Mouse (Mus musculus): ENCODE measurements at regions not wholly inside any gene's neighbourhood (a gene's known extent, or its start where the extent isn't known, plus 50 kb on each side); places are given as distances from the start of the nearest gene placed in this dataset.
A peak's percentile ranks its signal among the peaks of the same experiment; 100 is the strongest.

DNA sequence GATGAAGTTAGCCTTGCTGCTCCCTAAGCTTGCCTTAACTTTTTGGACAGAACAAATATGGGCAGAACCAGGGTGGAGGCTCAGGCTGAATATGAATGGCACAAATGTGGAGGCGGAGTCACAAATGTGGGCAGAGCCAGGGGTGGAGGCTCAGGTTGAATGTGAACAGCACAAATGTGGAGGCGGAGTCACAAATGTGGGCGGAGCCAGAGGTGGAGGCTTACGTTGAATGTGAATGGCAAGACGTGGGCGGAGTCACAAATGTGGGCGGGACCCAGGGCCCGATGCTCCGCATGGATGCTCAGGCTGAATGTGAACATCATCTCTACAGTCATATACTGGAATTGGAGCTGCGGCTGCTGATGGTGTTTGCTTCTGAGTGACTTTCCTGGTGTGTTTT lies 420.0 kb downstream of the Cdh26 start:
- H3K27me3 ChIP-seq (ENCODE audit: control insufficient read depth, insufficient read depth, low read length): no peaks in the 10 kb centered on the region
- ATAC-seq (ENCODE audit: low FRiP score, low TSS enrichment) (no peak), DNase-seq (ENCODE audit: low spot score) (no peak)
- no peak overlapping the region for H3K4me2 ChIP-seq (replicated peaks; ENCODE audit: low read depth)
- no peak overlapping the region for H3K4me3 ChIP-seq (ENCODE audit: low read depth, low read length)
- WGBS: 84% methylated on average over 10 of the region's 10 CpGs
- no peaks in the 10 kb centered on the region for H3K4me1 ChIP-seq (replicated peaks; ENCODE audit: control insufficient read depth, insufficient read depth)
- no peaks in the 10 kb centered on the region for H3K36me3 ChIP-seq (ENCODE audit: control insufficient read depth, insufficient read depth, low read length)
- TF ChIP-seq EP300 (optimal IDR thresholded peaks at IDR 0.05): no peak
- no peak for TF ChIP-seq CTCF (IDR thresholded peaks at IDR 0.05; ENCODE audit: low read depth)
- H3K27ac ChIP-seq (replicated peaks): no peak overlapping the region
- H3K9me3 ChIP-seq (ENCODE audit: control insufficient read depth, low read length): no peaks in the 10 kb centered on the region
- no peak overlapping the region for H3K9ac ChIP-seq (ENCODE audit: low read length)

DNA sequence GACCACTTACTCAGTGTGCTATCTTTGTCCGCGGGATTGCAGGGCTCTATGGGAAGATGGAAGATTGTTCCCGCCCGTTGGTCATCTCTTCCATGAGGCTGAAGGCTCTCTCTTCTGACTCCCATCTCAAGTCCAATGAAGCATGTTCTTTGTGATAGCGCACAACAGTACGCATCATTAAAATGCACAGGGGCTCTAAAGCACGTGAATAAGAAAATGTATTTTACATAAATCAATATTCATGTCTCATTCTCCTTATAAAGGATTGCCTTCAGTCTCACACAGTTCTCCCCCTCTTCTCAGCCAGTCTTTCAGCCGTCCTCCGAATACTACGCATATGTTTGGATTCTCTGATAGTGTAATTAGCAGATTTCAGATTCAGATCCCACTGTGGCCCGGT lies 420.4 kb downstream of the Cdh26 start:
- H3K4me2 ChIP-seq (replicated peaks; ENCODE audit: low read depth): no peak overlapping the region
- no peaks in the 10 kb centered on the region for H3K27me3 ChIP-seq (ENCODE audit: control insufficient read depth, insufficient read depth, low read length)
- no peak for ATAC-seq (ENCODE audit: low FRiP score, low TSS enrichment)
- H3K36me3 ChIP-seq (ENCODE audit: control insufficient read depth, insufficient read depth, low read length): no peaks in the 10 kb centered on the region
- no peaks in the 10 kb centered on the region for H3K9me3 ChIP-seq (ENCODE audit: control insufficient read depth, low read length)
- WGBS: 87% methylated on average over 11 of the region's 11 CpGs
- H3K27ac ChIP-seq (replicated peaks): no peak overlapping the region
- TF ChIP-seq EP300 (optimal IDR thresholded peaks at IDR 0.05) (no peak), CTCF (IDR thresholded peaks at IDR 0.05; ENCODE audit: low read depth) (no peak)
- no peaks in the 10 kb centered on the region for H3K4me1 ChIP-seq (replicated peaks; ENCODE audit: control insufficient read depth, insufficient read depth)
- H3K4me3 ChIP-seq (ENCODE audit: low read depth, low read length): no peak overlapping the region
- H3K9ac ChIP-seq (ENCODE audit: low read length): no peak overlapping the region
- no peak for DNase-seq (ENCODE audit: low spot score)

DNA sequence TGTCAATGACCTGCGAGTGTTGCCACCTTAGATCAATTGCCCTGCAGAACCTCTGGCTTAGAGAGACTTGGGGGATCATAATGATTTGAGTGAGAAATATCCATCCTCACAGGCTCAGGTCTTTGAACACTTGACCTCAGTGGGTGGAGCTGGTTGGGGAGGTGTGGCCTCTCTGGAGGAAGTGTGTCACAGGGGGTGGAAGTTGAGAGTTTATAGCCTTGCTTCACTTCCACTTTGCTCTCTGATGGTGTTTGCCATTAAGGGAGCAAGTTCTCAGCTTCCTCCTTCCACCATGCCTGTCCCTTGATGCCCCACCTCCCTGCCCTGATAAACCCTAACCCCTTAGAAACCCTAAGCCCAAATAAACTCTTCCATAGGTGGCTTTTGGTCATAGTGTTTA lies 423.7 kb downstream of the Cdh26 start:
- ATAC-seq (ENCODE audit: low FRiP score, low TSS enrichment): no peak
- Histone ChIP-seq H3K27me3 (ENCODE audit: control insufficient read depth, insufficient read depth, low read length) (no peaks in the 10 kb centered on the region), H3K36me3 (ENCODE audit: control insufficient read depth, insufficient read depth, low read length) (no peaks in the 10 kb centered on the region), H3K9me3 (ENCODE audit: control insufficient read depth, low read length) (no peaks in the 10 kb centered on the region), H3K4me3 (ENCODE audit: low read depth, low read length) (no peak overlapping the region), H3K27ac (replicated peaks) (no peak overlapping the region), H3K4me2 (replicated peaks; ENCODE audit: low read depth) (no peak overlapping the region), H3K9ac (ENCODE audit: low read length) (no peak overlapping the region), H3K4me1 (replicated peaks; ENCODE audit: control insufficient read depth, insufficient read depth) (no peaks in the 10 kb centered on the region)
- TF ChIP-seq EP300 (optimal IDR thresholded peaks at IDR 0.05) (no peak), CTCF (IDR thresholded peaks at IDR 0.05; ENCODE audit: low read depth) (no peak)
- WGBS: 63% methylated on average over 1 of the region's 1 CpGs
- DNase-seq (ENCODE audit: low spot score): no peak

DNA sequence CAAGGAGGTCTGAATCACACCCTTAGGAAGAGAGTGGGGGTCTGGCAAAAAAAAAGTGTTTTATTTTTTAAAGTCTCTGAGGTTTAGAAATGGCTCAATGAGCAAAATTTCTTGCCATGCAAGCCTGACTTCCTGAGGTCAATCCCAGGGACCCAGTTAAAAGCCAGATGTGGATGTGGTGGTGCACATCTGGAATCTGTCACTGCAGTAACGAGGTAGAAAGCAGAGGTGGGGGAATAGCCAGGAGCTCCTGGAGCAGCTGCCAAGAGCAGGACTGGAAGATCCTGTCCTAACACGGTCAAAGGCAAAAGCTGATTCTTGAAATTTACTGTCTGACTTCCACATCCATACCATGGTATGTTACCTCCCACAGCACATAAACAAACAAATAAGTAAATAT lies 424.4 kb downstream of the Cdh26 start:
- Histone ChIP-seq H3K36me3 (ENCODE audit: control insufficient read depth, insufficient read depth, low read length) (no peaks in the 10 kb centered on the region), H3K4me1 (replicated peaks; ENCODE audit: control insufficient read depth, insufficient read depth) (no peaks in the 10 kb centered on the region), H3K9ac (ENCODE audit: low read length) (no peak overlapping the region), H3K9me3 (ENCODE audit: control insufficient read depth, low read length) (no peaks in the 10 kb centered on the region), H3K27ac (replicated peaks) (no peak overlapping the region), H3K4me2 (replicated peaks; ENCODE audit: low read depth) (no peak overlapping the region), H3K4me3 (ENCODE audit: low read depth, low read length) (no peak overlapping the region), H3K27me3 (ENCODE audit: control insufficient read depth, insufficient read depth, low read length) (no peaks in the 10 kb centered on the region)
- DNase-seq (ENCODE audit: low spot score) (no peak), ATAC-seq (ENCODE audit: low FRiP score, low TSS enrichment) (no peak)
- TF ChIP-seq CTCF (IDR thresholded peaks at IDR 0.05; ENCODE audit: low read depth): no peak
- TF ChIP-seq EP300 (optimal IDR thresholded peaks at IDR 0.05): no peak
- 34% methylated on average over 2 of the region's 2 CpGs for WGBS

DNA sequence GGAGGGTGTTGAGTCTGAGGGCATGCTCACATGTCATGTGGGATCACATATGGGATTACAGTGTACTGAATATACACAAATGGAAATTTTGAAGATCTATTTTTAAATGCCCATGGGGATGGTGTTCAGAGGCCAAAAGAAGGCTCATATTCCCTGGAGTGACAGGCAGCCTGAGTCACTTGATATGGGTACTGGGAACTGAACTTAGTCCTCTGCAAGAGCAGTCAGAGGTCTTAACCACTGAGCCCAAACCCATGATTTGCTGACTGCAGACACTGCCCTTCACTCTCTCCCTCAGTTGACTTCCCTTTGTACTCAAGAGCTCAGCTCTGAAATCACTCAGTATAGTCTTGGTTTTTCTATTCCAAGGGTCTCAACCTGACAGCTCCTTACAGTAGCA lies 432.3 kb downstream of the Cdh26 start:
- ATAC-seq (ENCODE audit: low FRiP score, low TSS enrichment) (no peak), DNase-seq (ENCODE audit: low spot score) (no peak)
- H3K4me2 ChIP-seq (replicated peaks; ENCODE audit: low read depth): no peak overlapping the region
- TF ChIP-seq CTCF (IDR thresholded peaks at IDR 0.05; ENCODE audit: low read depth): no peak
- TF ChIP-seq EP300 (optimal IDR thresholded peaks at IDR 0.05): no peak
- H3K9ac ChIP-seq (ENCODE audit: low read length): no peak overlapping the region
- H3K27me3 ChIP-seq (ENCODE audit: control insufficient read depth, insufficient read depth, low read length): no peaks in the 10 kb centered on the region
- no peaks in the 10 kb centered on the region for H3K9me3 ChIP-seq (ENCODE audit: control insufficient read depth, low read length)
- no peak overlapping the region for H3K27ac ChIP-seq (replicated peaks)
- H3K4me1 ChIP-seq (replicated peaks; ENCODE audit: control insufficient read depth, insufficient read depth): no peaks in the 10 kb centered on the region
- H3K36me3 ChIP-seq (ENCODE audit: control insufficient read depth, insufficient read depth, low read length): no peaks in the 10 kb centered on the region
- no peak overlapping the region for H3K4me3 ChIP-seq (ENCODE audit: low read depth, low read length)

DNA sequence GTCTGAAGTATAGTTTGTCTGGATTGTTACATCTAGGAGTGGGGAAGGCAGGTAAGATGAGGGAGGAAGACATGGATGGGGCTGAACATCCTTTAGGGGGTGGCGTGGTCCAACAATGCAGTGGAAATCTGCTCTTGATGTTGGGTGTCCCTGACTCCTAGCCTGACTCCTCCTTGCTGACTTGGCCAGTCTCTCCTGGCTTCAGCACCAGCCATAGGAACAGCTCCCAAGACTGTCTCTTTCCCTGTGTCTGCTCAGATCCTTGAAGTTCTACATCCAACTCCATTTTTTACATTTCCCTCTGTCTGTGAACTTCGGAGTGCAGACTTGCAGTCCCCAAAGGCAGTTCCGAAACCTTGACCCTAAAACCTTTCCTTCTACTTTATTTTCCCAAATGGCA lies 436.8 kb downstream of the Cdh26 start:
- Histone ChIP-seq H3K4me1 (replicated peaks; ENCODE audit: control insufficient read depth, insufficient read depth) (no peaks in the 10 kb centered on the region), H3K4me3 (ENCODE audit: low read depth, low read length) (no peak overlapping the region), H3K36me3 (ENCODE audit: control insufficient read depth, insufficient read depth, low read length) (no peaks in the 10 kb centered on the region), H3K27ac (replicated peaks) (no peak overlapping the region), H3K27me3 (ENCODE audit: control insufficient read depth, insufficient read depth, low read length) (no peaks in the 10 kb centered on the region), H3K9me3 (ENCODE audit: control insufficient read depth, low read length) (no peaks in the 10 kb centered on the region), H3K9ac (ENCODE audit: low read length) (no peak overlapping the region), H3K4me2 (replicated peaks; ENCODE audit: low read depth) (no peak overlapping the region)
- WGBS: 59% methylated on average over 3 of the region's 3 CpGs
- DNase-seq (ENCODE audit: low spot score): peak; percentile 36
- no peak for ATAC-seq (ENCODE audit: low FRiP score, low TSS enrichment)
- no peak for TF ChIP-seq EP300 (optimal IDR thresholded peaks at IDR 0.05)
- TF ChIP-seq CTCF (IDR thresholded peaks at IDR 0.05; ENCODE audit: low read depth): no peak
